Mouse (Mus musculus): ENCODE results near the gene Hbb-bt. TPM values are rescaled to one million over a fixed set of nuclear protein-coding genes. Genes with fewer than 3 reads are reported as not detected.
"Not testable (repeated sequence)": the region's sequence is repeated elsewhere in the genome, so short reads cannot be mapped to it uniquely, and the experiment has no call there.

Gene Hbb-bt
- polyA plus RNA-seq, 1 experiment = 175 TPM

DNA sequence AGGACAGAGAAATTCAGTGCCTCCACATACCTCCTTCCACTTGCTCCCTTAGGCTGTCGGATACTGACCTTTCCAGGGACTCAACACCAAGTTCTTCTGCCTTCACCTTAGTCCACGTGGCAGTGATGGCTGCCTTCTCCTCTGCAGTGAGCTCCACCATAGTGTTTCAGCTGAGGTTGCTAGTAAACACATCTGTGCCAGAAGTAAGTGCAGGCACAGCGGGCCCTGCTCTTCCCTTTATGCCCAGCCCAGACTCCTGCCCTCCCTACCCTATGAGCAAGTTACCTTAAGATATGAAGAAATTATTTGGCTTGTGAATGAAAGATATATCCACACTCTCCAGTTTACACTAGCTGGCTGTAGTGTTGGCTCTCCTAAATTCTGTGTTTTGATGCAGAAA lies 26.5 kb upstream of the Hbb-bt start, which contains the start of gene Hbb-bh2:
Gene Hbb-bh2, minus strand, starts transcription at position 253 of the 400 bp plus-strand sequence.
- H3K4me1 ChIP-seq (ENCODE audit: control insufficient read depth, insufficient read depth, low read length) = no peaks in the 10 kb centered on the region
- H3K27ac ChIP-seq (ENCODE audit: insufficient read depth, low read length) = no peak within 1 kb of the TSS
- no peak within 1 kb of the TSS for H3K4me3 ChIP-seq (replicated peaks; ENCODE audit: insufficient read depth, low read depth, low read length)
- WGBS = 70% methylated on average over 3 of the region's 3 CpGs
- TF ChIP-seq POLR2A (IDR thresholded peaks at IDR 0.05; ENCODE audit: borderline replicate concordance, insufficient read depth, low read length) = no peak
- no peak for TF ChIP-seq CTCF (IDR thresholded peaks at IDR 0.05; ENCODE audit: borderline replicate concordance, insufficient read depth, low read depth, low read length)
- no peak for DNase-seq
- no peaks in the 10 kb centered on the region for H3K27me3 ChIP-seq (ENCODE audit: control insufficient read depth, insufficient read depth, low read length)

DNA sequence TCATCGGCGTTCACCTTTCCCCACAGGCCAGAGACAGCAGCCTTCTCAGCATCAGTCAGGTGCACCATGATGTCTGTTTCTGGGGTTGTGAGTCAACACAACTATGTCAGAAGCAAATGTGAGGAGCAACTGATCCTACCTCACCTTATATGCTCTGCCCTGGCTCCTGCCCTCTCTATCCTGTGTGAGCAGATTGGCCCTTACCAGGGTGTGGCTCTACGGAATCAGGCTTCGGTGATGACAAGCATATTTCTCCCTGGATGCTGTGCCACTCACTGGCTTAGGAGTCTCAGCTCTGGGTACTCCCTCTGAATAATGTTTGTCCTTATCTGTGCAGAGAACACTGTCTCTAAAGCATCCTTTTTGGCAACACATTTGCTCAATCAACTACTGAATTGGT lies 14.0 kb upstream of the Hbb-bt start, which contains the start of gene Hbb-bs:
Gene Hbb-bs, minus strand, starts transcription at position 289 of the 400 bp plus-strand sequence.
- WGBS = 86% methylated on average over 4 of the region's 4 CpGs
- H3K27ac ChIP-seq (ENCODE audit: insufficient read depth, low read length) = no peak within 1 kb of the TSS
- H3K27me3 ChIP-seq (ENCODE audit: control insufficient read depth, insufficient read depth, low read length) = no peaks in the 10 kb centered on the region
- no peak for DNase-seq
- no peak within 1 kb of the TSS for H3K4me3 ChIP-seq (replicated peaks; ENCODE audit: insufficient read depth, low read depth, low read length)
- H3K4me1 ChIP-seq (ENCODE audit: control insufficient read depth, insufficient read depth, low read length) = no peaks in the 10 kb centered on the region
- TF ChIP-seq POLR2A (IDR thresholded peaks at IDR 0.05; ENCODE audit: borderline replicate concordance, insufficient read depth, low read length) (no peak), CTCF (IDR thresholded peaks at IDR 0.05; ENCODE audit: borderline replicate concordance, insufficient read depth, low read depth, low read length) (no peak)

GRCm38 (mm10) chr7:103827139-103827538 lies 13.3 kb upstream of the Hbb-bt start:
- H3K4me1 ChIP-seq (ENCODE audit: control insufficient read depth, insufficient read depth, low read length); H3K4me3 ChIP-seq (replicated peaks; ENCODE audit: insufficient read depth, low read depth, low read length); H3K27me3 ChIP-seq (ENCODE audit: control insufficient read depth, insufficient read depth, low read length); DNase-seq; H3K27ac ChIP-seq (ENCODE audit: insufficient read depth, low read length): not testable (repeated sequence)
- no CpG with 5 or more reads among the region's 2 CpGs for WGBS

DNA sequence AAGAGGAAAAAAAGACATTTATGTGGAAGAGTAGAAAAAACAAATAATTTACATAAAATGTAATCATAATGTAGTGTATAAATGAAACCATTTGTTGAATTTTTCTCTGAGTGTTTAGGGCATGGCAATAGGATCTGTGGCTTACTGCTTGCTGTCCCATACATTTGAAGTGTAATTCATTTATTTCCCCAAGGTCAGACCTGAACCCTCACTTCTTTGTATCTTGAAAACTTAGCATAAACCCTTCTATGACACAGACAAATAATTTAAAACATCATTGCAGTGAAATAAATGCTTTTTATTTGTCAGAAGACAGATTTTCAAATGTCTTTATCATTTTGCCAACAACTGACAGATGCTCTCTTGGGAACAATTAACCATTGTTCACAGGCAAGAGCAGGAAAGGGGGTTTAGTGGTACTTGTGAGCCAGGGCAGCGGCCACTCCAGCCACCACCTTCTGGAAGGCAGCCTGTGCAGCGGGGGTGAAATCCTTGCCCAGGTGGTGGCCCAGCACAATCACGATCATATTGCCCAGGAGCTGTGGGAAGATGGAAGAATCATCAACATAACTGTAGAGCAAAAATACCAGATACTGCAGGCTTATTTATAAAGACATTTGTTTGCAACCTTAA lies 12.6 kb upstream of the Hbb-bt start:
- no peak overlapping the region for H3K27ac ChIP-seq (ENCODE audit: insufficient read depth, low read length)
- WGBS = 21% methylated on average over 3 of the region's 3 CpGs
- TF ChIP-seq CTCF (IDR thresholded peaks at IDR 0.05; ENCODE audit: borderline replicate concordance, insufficient read depth, low read depth, low read length) = no peak
- TF ChIP-seq POLR2A (IDR thresholded peaks at IDR 0.05; ENCODE audit: borderline replicate concordance, insufficient read depth, low read length) = no peak
- H3K4me3 ChIP-seq (replicated peaks; ENCODE audit: insufficient read depth, low read depth, low read length) = no peak overlapping the region
- H3K4me1 ChIP-seq (ENCODE audit: control insufficient read depth, insufficient read depth, low read length) = no peaks in the 10 kb centered on the region
- H3K27me3 ChIP-seq (ENCODE audit: control insufficient read depth, insufficient read depth, low read length) = no peaks in the 10 kb centered on the region
- no peak for DNase-seq

DNA sequence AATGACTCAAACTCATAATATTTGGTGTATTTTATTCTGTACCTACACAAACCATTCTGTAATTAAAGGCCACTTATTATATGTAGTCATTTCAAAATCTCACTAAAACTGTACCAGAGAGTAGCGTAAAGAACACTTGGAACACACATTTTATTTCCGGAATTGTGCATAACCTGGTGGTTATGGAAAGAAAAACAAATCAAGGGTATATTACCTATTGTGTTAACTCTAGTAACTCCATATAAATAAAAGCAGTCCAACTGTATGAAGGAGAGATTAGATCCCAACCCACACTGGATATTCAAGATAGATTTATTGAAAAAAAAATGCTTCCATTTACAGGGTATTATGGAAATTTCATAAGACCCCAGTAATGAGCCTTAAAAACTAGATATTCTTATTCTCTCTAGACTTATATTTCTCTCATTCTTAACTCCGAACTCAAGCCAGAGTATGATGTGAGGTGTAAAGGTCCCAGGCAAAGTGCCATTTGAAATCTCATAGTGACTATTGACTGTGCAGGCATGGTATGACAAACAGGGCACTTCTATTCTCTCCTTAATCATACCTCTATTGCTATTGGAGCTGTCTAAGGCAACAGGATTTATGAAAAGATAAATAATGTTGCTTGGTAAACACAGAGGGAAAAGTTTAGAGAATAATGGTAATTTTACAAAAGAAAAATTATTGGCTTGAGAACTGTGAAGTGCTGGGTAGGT lies 11.9 kb upstream of the Hbb-bt start:
- Histone ChIP-seq H3K27ac (ENCODE audit: insufficient read depth, low read length) (no peak overlapping the region), H3K4me3 (replicated peaks; ENCODE audit: insufficient read depth, low read depth, low read length) (no peak overlapping the region), H3K27me3 (ENCODE audit: control insufficient read depth, insufficient read depth, low read length) (no peaks in the 10 kb centered on the region), H3K4me1 (ENCODE audit: control insufficient read depth, insufficient read depth, low read length) (no peaks in the 10 kb centered on the region)
- TF ChIP-seq CTCF (IDR thresholded peaks at IDR 0.05; ENCODE audit: borderline replicate concordance, insufficient read depth, low read depth, low read length) (no peak), POLR2A (IDR thresholded peaks at IDR 0.05; ENCODE audit: borderline replicate concordance, insufficient read depth, low read length) (no peak)
- WGBS = 89% methylated on average over 3 of the region's 3 CpGs
- DNase-seq = no peak

- Histone ChIP-seq H3K27ac (ENCODE audit: insufficient read depth, low read length) (no peak overlapping the region), H3K27me3 (ENCODE audit: control insufficient read depth, insufficient read depth, low read length) (no peaks in the 10 kb centered on the region), H3K4me3 (replicated peaks; ENCODE audit: insufficient read depth, low read depth, low read length) (no peak overlapping the region), H3K4me1 (ENCODE audit: control insufficient read depth, insufficient read depth, low read length) (no peaks in the 10 kb centered on the region)
- WGBS = 71% methylated on average over 2 of the region's 2 CpGs
- TF ChIP-seq POLR2A (IDR thresholded peaks at IDR 0.05; ENCODE audit: borderline replicate concordance, insufficient read depth, low read length) (no peak), CTCF (IDR thresholded peaks at IDR 0.05; ENCODE audit: borderline replicate concordance, insufficient read depth, low read depth, low read length) (no peak)
- DNase-seq = no peak
These were observed 10.8 kb upstream of the Hbb-bt start for GRCm38 (mm10) chr7:103824597-103824996.

DNA sequence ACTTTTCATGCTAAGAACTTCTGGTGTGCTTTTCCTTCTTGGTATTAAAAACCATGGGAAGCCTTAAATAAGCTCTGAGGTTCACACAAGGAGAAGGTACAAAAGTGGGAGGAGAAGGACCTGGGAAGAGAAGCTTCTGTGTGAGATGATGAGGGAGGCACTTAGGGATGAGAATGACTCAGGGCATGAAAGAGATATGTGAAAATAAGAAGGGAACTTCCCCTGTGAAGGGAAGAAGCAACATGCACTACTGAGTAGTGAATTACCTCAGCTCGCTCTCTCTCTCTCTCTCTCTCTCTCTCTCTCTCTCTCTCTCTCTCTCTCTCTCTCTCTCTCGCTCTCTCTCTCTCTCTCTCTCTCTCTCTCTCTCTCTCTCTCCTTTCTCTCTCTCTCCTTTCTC lies 1.3 kb upstream of the Hbb-bt start:
- H3K4me1 ChIP-seq (ENCODE audit: control insufficient read depth, insufficient read depth, low read length); DNase-seq; H3K4me3 ChIP-seq (replicated peaks; ENCODE audit: insufficient read depth, low read depth, low read length); H3K27ac ChIP-seq (ENCODE audit: insufficient read depth, low read length); H3K27me3 ChIP-seq (ENCODE audit: control insufficient read depth, insufficient read depth, low read length): not testable (repeated sequence)
- WGBS = 86% methylated on average over 1 of the region's 2 CpGs

DNA sequence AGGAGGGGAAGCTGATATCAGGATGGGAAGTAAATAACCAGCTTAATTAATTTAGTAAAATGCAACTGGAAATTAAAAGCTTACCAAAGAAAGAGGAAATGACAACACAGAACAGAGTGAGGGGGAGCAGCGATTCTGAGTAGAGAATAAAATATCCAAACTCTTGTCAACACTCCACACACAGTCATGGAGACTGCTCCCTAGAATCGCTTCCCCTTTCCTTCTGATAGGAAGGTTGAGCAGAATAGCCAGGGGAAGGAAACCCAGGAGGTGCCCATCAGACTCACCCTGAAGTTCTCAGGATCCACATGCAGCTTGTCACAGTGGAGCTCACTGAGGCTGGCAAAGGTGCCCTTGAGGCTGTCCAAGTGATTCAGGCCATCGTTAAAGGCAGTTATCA lies 644 bp downstream of the Hbb-bt start:
- H3K4me3 ChIP-seq (replicated peaks; ENCODE audit: insufficient read depth, low read depth, low read length); H3K27me3 ChIP-seq (ENCODE audit: control insufficient read depth, insufficient read depth, low read length); H3K27ac ChIP-seq (ENCODE audit: insufficient read depth, low read length); DNase-seq; H3K4me1 ChIP-seq (ENCODE audit: control insufficient read depth, insufficient read depth, low read length): not testable (repeated sequence)
- no CpG with 5 or more reads among the region's 3 CpGs for WGBS
